Mouse (Mus musculus): Measurements from ENCODE around the gene Anks1. TPM values are rescaled to one million over a fixed set of nuclear protein-coding genes. Genes with fewer than 3 reads are reported as not detected.

Anks1 gene
- polyA plus RNA-seq, 1 experiment: 14.0 TPM

GRCm38 (mm10) chr17:28008565-28008981 is 99.5 kb downstream of the Anks1 start:
- peak overlapping the region; percentile 71 for H3K4me3 ChIP-seq (ENCODE audit: insufficient read depth, low read depth, low read length)
- peaks cover 41% of the 10 kb centered on the region for H3K4me1 ChIP-seq (ENCODE audit: control insufficient read depth, insufficient read depth, insufficient read length, low read length)
- H3K27ac ChIP-seq (replicated peaks; ENCODE audit: low read depth, low read length): peak overlapping the region; percentile 91

- peak overlapping the region; percentile 91 for H3K27ac ChIP-seq (replicated peaks; ENCODE audit: low read depth, low read length)
- H3K4me3 ChIP-seq (ENCODE audit: insufficient read depth, low read depth, low read length): peak overlapping the region; percentile 71
- peaks cover 44% of the 10 kb centered on the region for H3K4me1 ChIP-seq (ENCODE audit: control insufficient read depth, insufficient read depth, insufficient read length, low read length)
Observed at GRCm38 (mm10) chr17:28009066-28009715, 100.1 kb downstream of the Anks1 start.

- H3K4me1 ChIP-seq (ENCODE audit: control insufficient read depth, insufficient read depth, insufficient read length, low read length): peaks cover 44% of the 10 kb centered on the region
Observed at GRCm38 (mm10) chr17:28009716-28010114, 100.6 kb downstream of the Anks1 start.

GRCm38 (mm10) chr17:28010925-28011324 is 101.8 kb downstream of the Anks1 start:
- H3K4me3 ChIP-seq (ENCODE audit: insufficient read depth, low read depth, low read length): no peak overlapping the region
- peaks cover 52% of the 10 kb centered on the region for H3K4me1 ChIP-seq (ENCODE audit: control insufficient read depth, insufficient read depth, insufficient read length, low read length)
- H3K27ac ChIP-seq (replicated peaks; ENCODE audit: low read depth, low read length): peak overlapping the region; percentile 91; the same call in 1 of the 2 replicates

More at GRCm38 (mm10) chr17:28009716-28010114, 100.6 kb downstream of the Anks1 start:
- Histone ChIP-seq H3K27ac (replicated peaks; ENCODE audit: low read depth, low read length) (peak overlapping the region; percentile 91), H3K4me3 (ENCODE audit: insufficient read depth, low read depth, low read length) (peak overlapping the region; percentile 71)

DNA sequence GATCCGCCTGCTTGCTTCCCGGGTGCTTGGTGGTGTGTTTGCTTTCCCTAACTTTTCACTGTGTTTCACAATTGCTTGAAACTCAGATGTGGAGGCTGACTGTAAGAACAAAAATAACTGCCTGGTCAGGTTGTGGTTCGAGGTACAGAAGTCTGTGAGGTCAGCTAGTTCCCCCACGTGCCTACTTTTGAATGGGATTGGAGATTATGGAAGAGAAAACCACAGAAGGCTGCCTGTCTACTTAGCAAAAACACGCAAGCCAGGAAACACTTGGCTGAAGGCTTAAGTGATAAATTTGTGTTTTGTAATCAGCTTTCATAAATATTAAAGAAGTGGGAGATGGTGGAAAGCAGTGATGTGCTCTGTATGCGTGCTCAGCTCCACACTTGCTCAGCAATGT is 103.7 kb downstream of the Anks1 start:
- Histone ChIP-seq H3K4me1 (ENCODE audit: control insufficient read depth, insufficient read depth, insufficient read length, low read length) (peaks cover 56% of the 10 kb centered on the region), H3K4me3 (ENCODE audit: insufficient read depth, low read depth, low read length) (no peak overlapping the region), H3K27ac (replicated peaks; ENCODE audit: low read depth, low read length) (peak overlapping the region; percentile 91)

GRCm38 (mm10) chr17:28013259-28013875 is 104.3 kb downstream of the Anks1 start:
- Histone ChIP-seq H3K27ac (replicated peaks; ENCODE audit: low read depth, low read length) (peak overlapping the region; percentile 91), H3K4me1 (ENCODE audit: control insufficient read depth, insufficient read depth, insufficient read length, low read length) (peaks cover 61% of the 10 kb centered on the region), H3K4me3 (ENCODE audit: insufficient read depth, low read depth, low read length) (no peak overlapping the region)

- Histone ChIP-seq H3K27ac (replicated peaks; ENCODE audit: low read depth, low read length) (peak overlapping the region; percentile 80), H3K4me3 (ENCODE audit: insufficient read depth, low read depth, low read length) (no peak overlapping the region), H3K4me1 (ENCODE audit: control insufficient read depth, insufficient read depth, insufficient read length, low read length) (peaks cover 69% of the 10 kb centered on the region)
Observed at GRCm38 (mm10) chr17:28014449-28014848, 105.3 kb downstream of the Anks1 start.

GRCm38 (mm10) chr17:28015068-28015730 is 106.1 kb downstream of the Anks1 start:
- Histone ChIP-seq H3K27ac (replicated peaks; ENCODE audit: low read depth, low read length) (peak overlapping the region; percentile 80), H3K4me1 (ENCODE audit: control insufficient read depth, insufficient read depth, insufficient read length, low read length) (peaks cover 72% of the 10 kb centered on the region)

DNA sequence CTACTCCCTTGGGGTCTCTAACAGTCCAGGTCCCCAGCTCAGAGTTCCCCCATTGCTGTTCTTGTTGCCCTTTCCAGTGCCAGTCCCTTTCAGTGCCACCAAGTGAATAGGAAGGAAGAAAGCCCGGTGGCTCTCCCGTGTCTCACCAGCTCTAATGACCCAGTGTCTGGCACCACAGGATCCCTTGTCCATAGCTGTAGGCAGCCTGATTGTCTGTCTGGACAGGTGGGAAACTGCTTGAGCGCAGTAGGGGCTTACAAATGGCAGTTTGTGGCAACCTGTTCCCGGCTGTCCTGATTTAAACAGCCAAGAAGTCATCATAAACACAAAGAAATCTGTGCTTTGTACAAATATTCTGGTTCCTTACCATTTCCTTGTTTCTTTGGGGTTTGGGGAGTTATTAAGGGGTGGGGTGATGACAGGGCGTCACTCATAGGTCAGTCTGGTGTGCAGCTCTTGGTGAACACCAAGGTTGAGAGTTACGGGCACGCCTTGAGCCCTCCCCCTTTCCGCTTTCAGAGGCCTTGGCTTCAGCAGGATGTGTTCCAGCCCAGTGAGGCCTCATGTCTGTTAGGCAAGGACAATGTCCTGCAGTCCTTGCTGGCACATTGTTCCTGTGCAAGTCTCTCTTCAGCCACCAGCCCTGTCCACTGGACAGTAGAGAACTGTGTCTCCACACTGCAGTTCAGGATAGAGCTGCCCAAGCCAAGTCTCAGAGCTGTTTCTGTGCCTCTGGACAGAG is 107.1 kb downstream of the Anks1 start:
- Histone ChIP-seq H3K4me1 (ENCODE audit: control insufficient read depth, insufficient read depth, insufficient read length, low read length) (peaks cover 68% of the 10 kb centered on the region), H3K4me3 (ENCODE audit: insufficient read depth, low read depth, low read length) (no peak overlapping the region), H3K27ac (replicated peaks; ENCODE audit: low read depth, low read length) (peak overlapping the region; percentile 80)

More at GRCm38 (mm10) chr17:28015068-28015730, 106.1 kb downstream of the Anks1 start:
- H3K4me3 ChIP-seq (ENCODE audit: insufficient read depth, low read depth, low read length): no peak overlapping the region

GRCm38 (mm10) chr17:28018344-28018743 is 109.2 kb downstream of the Anks1 start:
- no peak overlapping the region for H3K27ac ChIP-seq (replicated peaks; ENCODE audit: low read depth, low read length)
- H3K4me1 ChIP-seq (ENCODE audit: control insufficient read depth, insufficient read depth, insufficient read length, low read length): peaks cover 66% of the 10 kb centered on the region
- no peak overlapping the region for H3K4me3 ChIP-seq (ENCODE audit: insufficient read depth, low read depth, low read length)

DNA sequence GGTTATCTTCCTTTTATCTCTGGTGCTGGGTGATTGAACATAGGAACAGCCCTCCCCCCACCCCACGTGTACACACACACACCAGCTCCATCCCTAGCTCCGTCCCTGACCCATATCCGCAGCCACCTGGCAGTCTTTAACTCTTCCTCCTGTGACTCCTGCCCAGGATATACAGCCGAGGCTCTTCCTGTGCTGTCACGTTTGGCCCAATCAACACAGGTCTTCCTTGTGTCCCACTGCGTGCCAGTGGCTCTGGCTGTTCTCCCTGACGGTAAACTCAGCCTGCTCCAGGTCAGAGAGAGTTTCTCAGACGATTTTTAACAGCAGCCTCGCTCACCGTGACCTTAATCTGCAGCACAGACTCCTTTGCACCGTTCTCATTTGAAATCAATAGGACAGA is 109.7 kb downstream of the Anks1 start:
- Histone ChIP-seq H3K4me3 (ENCODE audit: insufficient read depth, low read depth, low read length) (no peak overlapping the region), H3K27ac (replicated peaks; ENCODE audit: low read depth, low read length) (peak overlapping the region; percentile 61; the same call in 1 of the 2 replicates), H3K4me1 (ENCODE audit: control insufficient read depth, insufficient read depth, insufficient read length, low read length) (peaks cover 66% of the 10 kb centered on the region)

- Histone ChIP-seq H3K4me1 (ENCODE audit: control insufficient read depth, insufficient read depth, insufficient read length, low read length) (peaks cover 72% of the 10 kb centered on the region), H3K27ac (replicated peaks; ENCODE audit: low read depth, low read length) (peak overlapping the region; percentile 61), H3K4me3 (ENCODE audit: insufficient read depth, low read depth, low read length) (no peak overlapping the region)
Observed at GRCm38 (mm10) chr17:28019785-28020696, 110.9 kb downstream of the Anks1 start.

DNA sequence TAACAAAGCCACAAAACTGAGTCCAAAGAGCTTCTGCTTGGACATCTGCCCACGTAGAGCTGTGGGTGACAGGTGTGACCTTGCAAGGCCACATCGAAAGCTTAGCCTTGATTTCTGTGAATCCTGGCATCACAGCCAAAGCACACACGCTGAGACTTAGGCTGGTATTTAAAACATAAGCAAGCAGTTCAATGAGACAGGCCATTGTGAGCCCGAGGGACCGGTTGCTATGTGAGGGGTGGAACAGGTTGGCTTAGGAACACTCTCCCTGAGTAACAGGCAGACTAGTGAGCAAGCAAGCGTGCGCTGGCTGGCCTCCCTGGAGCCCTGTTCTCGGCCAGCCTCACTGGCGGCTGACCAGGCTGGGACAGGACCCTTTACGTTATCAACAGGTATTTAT is 112.8 kb downstream of the Anks1 start:
- H3K4me1 ChIP-seq (ENCODE audit: control insufficient read depth, insufficient read depth, insufficient read length, low read length): peaks cover 76% of the 10 kb centered on the region
- no peak overlapping the region for H3K4me3 ChIP-seq (ENCODE audit: insufficient read depth, low read depth, low read length)
- no peak overlapping the region for H3K27ac ChIP-seq (replicated peaks; ENCODE audit: low read depth, low read length)
